Mouse (Mus musculus) skeletal muscle tissue, adult 2 months (tissue): ENCODE results near the gene Smim5.
"Not testable (repeated sequence)": the region's sequence is repeated elsewhere in the genome, so short reads cannot be mapped to it uniquely, and the experiment has no call there.

ENCODE experiments used
- DNase-seq: peaks from one replicate; pipeline ENCODE4 v3.0.0-alpha.2; 2012; ENCODE audit warnings: low read depth, low spot score

Gene Smim5

GRCm38 (mm10) chr11:115899486-115900266 lies at the start of gene Smim5:
Gene Smim5 (plus strand): TSS chr11:115899966.
- DNase-seq = peak; percentile 88

GRCm38 (mm10) chr11:115854674-115855073 lies 45.1 kb upstream of the Smim5 start:
- no peak for DNase-seq

- DNase-seq = not testable (repeated sequence)
Measured at GRCm38 (mm10) chr11:115857146-115857545, 42.6 kb upstream of the Smim5 start.

GRCm38 (mm10) chr11:115857936-115858335 lies 41.8 kb upstream of the Smim5 start:
- no peak for DNase-seq

- DNase-seq = no peak
Measured at GRCm38 (mm10) chr11:115858354-115858753, 41.4 kb upstream of the Smim5 start, which contains the start of gene Myo15b. Gene Myo15b (plus strand): TSS chr11:115858406.

GRCm38 (mm10) chr11:115859143-115859945 lies 40.4 kb upstream of the Smim5 start:
- DNase-seq = peak; percentile 81

- no peak for DNase-seq
Measured at GRCm38 (mm10) chr11:115863895-115864294, 35.9 kb upstream of the Smim5 start.

GRCm38 (mm10) chr11:115869393-115869792 lies 30.4 kb upstream of the Smim5 start:
- no peak for DNase-seq

- DNase-seq = no peak
Measured at GRCm38 (mm10) chr11:115872437-115872836, 27.3 kb upstream of the Smim5 start.

GRCm38 (mm10) chr11:115875935-115876334 lies 23.8 kb upstream of the Smim5 start:
- no peak for DNase-seq

- no peak for DNase-seq
Measured at GRCm38 (mm10) chr11:115876438-115876837, 23.3 kb upstream of the Smim5 start.

- DNase-seq = no peak
Measured at GRCm38 (mm10) chr11:115877174-115877755, 22.5 kb upstream of the Smim5 start.

GRCm38 (mm10) chr11:115878071-115878470 lies 21.7 kb upstream of the Smim5 start:
- no peak for DNase-seq

GRCm38 (mm10) chr11:115881002-115881401 lies 18.8 kb upstream of the Smim5 start:
- no peak for DNase-seq

- DNase-seq = no peak
Measured at GRCm38 (mm10) chr11:115883251-115883650, 16.5 kb upstream of the Smim5 start.

- DNase-seq = no peak
Measured at GRCm38 (mm10) chr11:115884361-115884760, 15.4 kb upstream of the Smim5 start.

- no peak for DNase-seq
Measured at GRCm38 (mm10) chr11:115885281-115885680, 14.5 kb upstream of the Smim5 start.

GRCm38 (mm10) chr11:115886446-115886845 lies 13.3 kb upstream of the Smim5 start:
- DNase-seq = no peak

- no peak for DNase-seq
Measured at GRCm38 (mm10) chr11:115888020-115888419, 11.7 kb upstream of the Smim5 start.

GRCm38 (mm10) chr11:115889159-115889558 lies 10.6 kb upstream of the Smim5 start:
- no peak for DNase-seq

GRCm38 (mm10) chr11:115892213-115892612 lies 7.6 kb upstream of the Smim5 start:
- DNase-seq = no peak

GRCm38 (mm10) chr11:115893071-115893470 lies 6.7 kb upstream of the Smim5 start:
- no peak for DNase-seq
